Mouse (Mus musculus) frontal cortex, adult 2 months (tissue): ENCODE data around the gene Odf3b. TPM values are rescaled to one million over a fixed set of nuclear protein-coding genes. Genes with fewer than 3 reads are reported as not detected.

ENCODE experiments used
- DNase-seq, 2 experiments: peaks; one replicate each; pipeline ENCODE4 v3.0.0; 2022; ENCODE audit warnings: low spot score in 1 of 2; ENCODE audit errors: extremely low spot score in 1 of 2
- polyA plus RNA-seq: library from polyadenylated mRNA; depleted of rRNA; stranded (reverse); fragments of >200 nt; gene quantifications from 2 replicates; pipeline ENCODE4 v1.2.3, GENCODE M21; 2012; rRNA removed

Gene Odf3b
- polyA plus RNA-seq, 1 experiment, result 2.4 TPM

GRCm38 (mm10) chr15:89340136-89340535 is 38.9 kb downstream of the Odf3b start:
- DNase-seq, result no peak

- DNase-seq, result no peak
These were observed 39.4 kb downstream of the Odf3b start for GRCm38 (mm10) chr15:89339696-89340095.

GRCm38 (mm10) chr15:89336422-89336821 is 42.7 kb downstream of the Odf3b start:
- no peak for DNase-seq

- no peak for DNase-seq
These were observed 44.1 kb downstream of the Odf3b start for GRCm38 (mm10) chr15:89334774-89335537.

GRCm38 (mm10) chr15:89334271-89334670 is 44.8 kb downstream of the Odf3b start, which contains the start of gene Miox:
Miox (plus strand) TSS chr15:89334398.
- DNase-seq, result no peak

Other genes with a start within 250 kb of the Odf3b start
- 20.2 and 22.9 TPM in 2 replicates for gene Mapk12, start 238.6 kb downstream of the Odf3b start, polyA plus RNA-seq
- 53.3 and 61.1 TPM in 2 replicates for gene Mapk11, start 229.7 kb downstream of the Odf3b start, polyA plus RNA-seq
- 65.8 and 72.5 TPM in 2 replicates for gene Plxnb2, start 198.5 kb downstream of the Odf3b start, polyA plus RNA-seq
- gene Dennd6b, start 182.8 kb downstream of the Odf3b start, polyA plus RNA-seq, result 143 and 146 TPM in 2 replicates
- gene Ppp6r2, start 167.7 kb downstream of the Odf3b start, polyA plus RNA-seq, result 125 and 147 TPM in 2 replicates
- 212 and 221 TPM in 2 replicates for gene Sbf1, start 64.0 kb downstream of the Odf3b start, polyA plus RNA-seq
- not detected in 2 replicates for gene Adm2, start 56.6 kb downstream of the Odf3b start, polyA plus RNA-seq
- not detected in 2 replicates for gene Miox, start 44.9 kb downstream of the Odf3b start, polyA plus RNA-seq
- gene Lmf2, start 23.6 kb downstream of the Odf3b start, polyA plus RNA-seq, result 14.7 and 15.8 TPM in 2 replicates
- gene Ncaph2, start 23.6 kb downstream of the Odf3b start, polyA plus RNA-seq, result 101 and 112 TPM in 2 replicates
- 30.0 and 30.5 TPM in 2 replicates for gene Sco2, start 5.4 kb downstream of the Odf3b start, polyA plus RNA-seq
- 3.3 TPM in 2 replicates for gene Tymp, start 2.2 kb downstream of the Odf3b start, polyA plus RNA-seq
- 0.16 and 0.25 TPM in 2 replicates for gene Klhdc7b, start 5.6 kb upstream of the Odf3b start, polyA plus RNA-seq
- gene Syce3, start 31.2 kb upstream of the Odf3b start, polyA plus RNA-seq, result 0.48 TPM in 1 of 2 replicates, not detected in the other
- gene Cpt1b, start 46.6 kb upstream of the Odf3b start, polyA plus RNA-seq, result 2.0 and 2.9 TPM in 2 replicates
- 3.2 and 3.8 TPM in 2 replicates for gene C730034F03Rik, start 50.3 kb upstream of the Odf3b start, polyA plus RNA-seq
- gene Gm44502, start 50.4 kb upstream of the Odf3b start, polyA plus RNA-seq, result 0.08 and 0.28 TPM in 2 replicates
- 66.1 and 70.7 TPM in 2 replicates for gene Chkb, start 50.6 kb upstream of the Odf3b start, polyA plus RNA-seq
- 123 and 134 TPM in 2 replicates for gene Mapk8ip2, start 74.6 kb upstream of the Odf3b start, polyA plus RNA-seq
- gene Arsa, start 98.1 kb upstream of the Odf3b start, polyA plus RNA-seq, result 29.6 and 34.9 TPM in 2 replicates
- 76.4 and 84.0 TPM in 2 replicates for gene Shank3, start 120.3 kb upstream of the Odf3b start, polyA plus RNA-seq
- gene Acr, start 189.0 kb upstream of the Odf3b start, polyA plus RNA-seq, result 4.2 TPM in 2 replicates
- 74.5 and 82.6 TPM in 2 replicates for gene Rabl2, start 212.6 kb upstream of the Odf3b start, polyA plus RNA-seq